Mouse (Mus musculus): Measurements from ENCODE around the gene Ttc25. TPM values are rescaled to one million over a fixed set of nuclear protein-coding genes. Genes with fewer than 3 reads are reported as not detected.
A peak's percentile ranks its signal among the peaks of the same experiment; 100 is the strongest.

Gene Ttc25
- polyA plus RNA-seq (2015; fragmentation: Nextera tagmentation; extraction: Ambion mirVana) = 0.07 and 0.14 TPM in 2 replicates

DNA sequence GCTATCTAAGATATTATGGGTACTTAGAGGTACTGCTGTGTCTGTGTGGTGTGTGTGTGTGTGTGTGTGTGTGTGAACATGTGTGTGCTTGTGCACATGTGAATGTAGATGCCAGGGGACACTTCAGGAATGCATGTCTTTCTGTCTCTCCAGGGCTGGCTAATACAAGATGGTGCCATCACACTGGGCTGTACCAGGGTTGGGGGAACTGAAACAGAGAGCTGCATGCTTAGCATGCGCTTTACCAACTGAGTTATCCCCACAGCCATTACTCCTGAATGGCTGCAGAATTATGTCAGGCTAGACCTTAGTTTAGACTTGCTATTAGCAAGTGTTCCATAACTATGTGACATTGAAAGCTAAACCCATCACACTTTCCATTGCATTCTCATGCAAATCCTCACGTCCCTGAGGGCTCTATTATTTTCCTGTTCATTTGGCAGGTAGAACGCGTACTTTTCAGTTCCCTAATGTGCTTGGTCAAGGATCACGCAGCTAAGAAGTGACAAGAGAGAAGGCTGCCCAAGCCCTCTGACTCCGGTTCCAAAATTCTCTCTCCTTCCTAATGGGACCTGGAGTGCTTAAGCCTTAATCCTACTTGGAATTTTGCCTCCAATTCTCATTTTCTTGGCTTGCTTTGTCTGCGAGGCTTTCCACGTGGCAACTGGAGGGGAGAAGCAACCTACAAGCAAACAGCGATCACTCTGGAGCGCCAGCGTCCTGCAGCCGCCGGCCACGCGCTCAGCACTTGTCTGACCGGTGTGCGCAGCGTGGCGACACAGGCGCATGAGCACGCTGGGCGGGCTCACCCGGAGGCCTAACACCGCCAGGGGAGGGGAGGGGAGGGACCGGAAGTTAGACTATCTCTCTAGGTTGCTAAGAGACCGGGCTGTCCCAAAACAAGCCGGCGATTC is at the start of gene Ttc25:
Ttc25 (plus strand) TSS at position 776 of the 914 bp plus-strand sequence.
- Histone ChIP-seq H3K9me3 (replicated peaks) (no peaks in the 10 kb centered on the region), H3K27me3 (no peaks in the 10 kb centered on the region), H3K36me3 (replicated peaks) (no peaks in the 10 kb centered on the region), H3K4me1 (replicated peaks) (peaks cover 29% of the 10 kb centered on the region), H3K27ac (replicated peaks) (peak within 1 kb of the TSS; percentile 39), H3K4me3 (replicated peaks) (peak within 1 kb of the TSS; percentile 61), H3K9ac (peak within 1 kb of the TSS; percentile 37; the same call in 1 of the 2 replicates), H3K4me2 (peak within 1 kb of the TSS; percentile 82)
- ATAC-seq (ENCODE audit: insufficient read depth) = peak; percentile 93
- 5% methylated on average over 28 of the region's 28 CpGs for WGBS (ENCODE audit: insufficient replicate concordance)

DNA sequence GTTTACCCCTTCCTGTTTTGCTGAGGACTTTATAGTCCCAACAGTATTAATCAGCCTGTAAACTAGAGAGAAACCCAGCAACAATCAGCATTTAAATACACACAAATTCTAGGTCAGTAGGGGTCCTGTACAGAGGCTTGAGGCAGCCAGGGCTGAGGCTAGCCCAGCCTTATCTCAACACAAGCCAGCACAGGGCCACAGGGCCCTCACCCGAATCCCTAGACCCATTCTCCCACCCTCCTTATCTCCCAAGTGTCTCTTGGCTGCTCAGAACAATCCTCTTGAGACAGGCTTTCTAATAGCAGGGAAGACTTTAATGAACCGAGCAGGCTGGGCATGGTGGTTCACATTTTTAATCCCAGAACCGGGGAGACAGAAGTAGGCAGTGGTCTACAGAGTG is 45.2 kb upstream of the Ttc25 start:
- H3K4me3 ChIP-seq (replicated peaks) = no peak overlapping the region
- H3K9ac ChIP-seq = no peak overlapping the region
- ATAC-seq (ENCODE audit: insufficient read depth) = no peak
- no peak overlapping the region for H3K27ac ChIP-seq (replicated peaks)
- H3K4me1 ChIP-seq (replicated peaks) = peaks cover 18% of the 10 kb centered on the region
- peaks cover 93% of the 10 kb centered on the region for H3K36me3 ChIP-seq (replicated peaks)
- H3K4me2 ChIP-seq = no peak overlapping the region
- WGBS (ENCODE audit: insufficient replicate concordance) = 42% methylated on average over 3 of the region's 3 CpGs
- H3K27me3 ChIP-seq = no peaks in the 10 kb centered on the region
- no peaks in the 10 kb centered on the region for H3K9me3 ChIP-seq (replicated peaks)

DNA sequence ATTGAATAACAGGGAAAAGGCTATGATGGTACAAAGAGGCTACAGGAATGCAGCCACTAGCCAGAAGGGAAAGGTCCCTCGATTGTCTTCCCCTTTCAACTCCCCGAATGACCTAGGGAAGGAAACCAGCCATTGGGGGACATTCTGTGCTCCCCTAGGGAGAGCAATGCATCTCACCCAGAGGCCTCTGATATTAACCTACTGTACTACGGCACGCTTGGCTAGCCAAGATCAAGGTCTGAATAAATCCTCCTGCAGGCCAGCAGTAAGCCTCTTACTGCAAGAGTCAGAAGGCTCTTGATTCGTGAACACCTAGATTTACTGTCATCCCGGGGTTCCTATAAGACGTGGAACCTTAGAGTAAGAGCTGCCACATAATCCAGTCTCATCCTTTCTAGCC is 44.8 kb upstream of the Ttc25 start:
- peaks cover 93% of the 10 kb centered on the region for H3K36me3 ChIP-seq (replicated peaks)

DNA sequence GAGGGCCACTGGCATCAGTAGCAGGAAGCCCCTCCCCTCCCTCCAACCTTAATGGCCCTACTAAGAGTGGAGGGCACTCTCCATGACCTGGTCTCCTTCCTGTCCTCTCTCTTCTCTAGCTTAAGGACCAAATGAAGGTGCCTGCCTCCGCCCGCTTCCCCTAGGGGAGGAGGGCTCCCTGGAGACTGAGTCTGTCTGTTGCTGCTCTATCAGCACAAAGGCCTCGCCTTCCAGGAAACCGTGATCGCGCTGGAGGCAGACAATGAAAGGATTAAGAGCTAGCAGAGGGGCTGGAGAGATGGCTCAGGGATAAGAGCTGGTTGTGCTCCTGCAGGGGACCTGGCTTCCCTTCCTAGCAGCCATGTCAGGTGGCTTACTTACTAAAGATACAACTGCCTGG is 44.1 kb upstream of the Ttc25 start:
- no peak for ATAC-seq (ENCODE audit: insufficient read depth)
- no peaks in the 10 kb centered on the region for H3K9me3 ChIP-seq (replicated peaks)
- H3K4me1 ChIP-seq (replicated peaks) = peaks cover 22% of the 10 kb centered on the region
- no peak overlapping the region for H3K27ac ChIP-seq (replicated peaks)
- no peak overlapping the region for H3K9ac ChIP-seq
- no peak overlapping the region for H3K4me3 ChIP-seq (replicated peaks)
- H3K4me2 ChIP-seq = no peak overlapping the region
- H3K27me3 ChIP-seq = no peaks in the 10 kb centered on the region
- peaks cover 92% of the 10 kb centered on the region for H3K36me3 ChIP-seq (replicated peaks)
- 31% methylated on average over 6 of the region's 6 CpGs for WGBS (ENCODE audit: insufficient replicate concordance)

More for the DNA sequence above, 44.8 kb upstream of the Ttc25 start:
- H3K9me3 ChIP-seq (replicated peaks) = no peaks in the 10 kb centered on the region
- H3K27ac ChIP-seq (replicated peaks) = no peak overlapping the region
- ATAC-seq (ENCODE audit: insufficient read depth) = no peak
- no peak overlapping the region for H3K4me2 ChIP-seq
- H3K4me1 ChIP-seq (replicated peaks) = peaks cover 22% of the 10 kb centered on the region
- 77% methylated on average over 7 of the region's 7 CpGs for WGBS (ENCODE audit: insufficient replicate concordance)
- no peak overlapping the region for H3K9ac ChIP-seq
- no peak overlapping the region for H3K4me3 ChIP-seq (replicated peaks)
- no peaks in the 10 kb centered on the region for H3K27me3 ChIP-seq

DNA sequence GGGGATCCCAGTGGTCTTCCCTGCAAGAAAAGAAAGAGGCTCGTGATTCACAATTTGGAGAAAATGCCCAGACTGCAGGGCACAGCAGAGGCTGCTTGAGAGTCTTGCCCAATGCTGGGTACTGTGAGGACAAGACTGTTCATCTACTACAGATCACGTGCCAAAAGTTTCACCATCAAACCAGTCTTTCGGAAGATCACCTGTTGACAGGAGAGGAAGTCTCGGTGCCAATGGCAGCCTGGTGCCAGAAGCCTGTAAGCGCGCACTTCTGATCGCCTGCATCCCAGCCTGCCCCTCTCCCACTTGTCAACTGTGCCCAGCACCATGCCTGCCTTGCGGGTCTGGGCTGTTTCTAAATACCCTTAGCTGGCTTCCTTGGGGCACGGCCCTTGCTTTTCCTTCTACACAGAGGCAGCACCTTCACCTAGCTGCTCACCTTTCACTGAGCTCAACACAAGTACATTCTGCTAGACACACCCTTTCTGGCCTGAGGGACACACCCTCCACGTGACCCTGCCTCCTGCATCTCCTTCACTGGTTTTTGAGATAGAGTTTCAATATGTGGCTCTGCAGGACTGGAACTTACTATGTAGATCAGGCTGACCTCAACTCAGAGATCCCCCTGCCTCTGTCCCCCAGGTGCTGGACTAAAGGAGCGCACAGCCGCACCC is 40.3 kb upstream of the Ttc25 start:
- no peak for ATAC-seq (ENCODE audit: insufficient read depth)
- Histone ChIP-seq H3K27ac (replicated peaks) (no peak overlapping the region), H3K4me1 (replicated peaks) (peaks cover 22% of the 10 kb centered on the region), H3K4me2 (no peak overlapping the region), H3K9me3 (replicated peaks) (no peaks in the 10 kb centered on the region), H3K4me3 (replicated peaks) (no peak overlapping the region), H3K9ac (no peak overlapping the region), H3K36me3 (replicated peaks) (peaks cover 82% of the 10 kb centered on the region), H3K27me3 (no peaks in the 10 kb centered on the region)
- 82% methylated on average over 12 of the region's 12 CpGs for WGBS (ENCODE audit: insufficient replicate concordance)

DNA sequence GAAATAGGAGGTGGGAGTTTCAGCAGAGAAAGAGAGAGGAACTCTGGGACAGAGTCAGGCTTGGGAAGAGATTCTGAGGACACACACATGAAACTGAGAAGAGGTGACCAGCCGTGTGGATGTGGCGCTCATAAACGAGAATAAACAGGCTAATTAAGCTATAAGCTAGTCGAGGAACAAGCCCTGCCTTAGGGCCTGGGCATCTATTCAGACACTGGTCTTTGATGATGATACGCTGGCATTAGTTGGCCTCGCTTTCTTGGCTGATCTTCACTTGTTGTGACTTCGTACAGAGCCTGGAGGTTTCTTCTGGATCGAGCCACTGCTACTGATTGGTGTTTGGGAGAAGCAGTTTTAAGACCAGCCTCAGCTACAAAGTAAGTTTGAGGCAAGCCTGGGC is 39.4 kb upstream of the Ttc25 start:
- peaks cover 82% of the 10 kb centered on the region for H3K36me3 ChIP-seq (replicated peaks)
- H3K27ac ChIP-seq (replicated peaks) = no peak overlapping the region
- no peaks in the 10 kb centered on the region for H3K9me3 ChIP-seq (replicated peaks)
- 78% methylated on average over 8 of the region's 8 CpGs for WGBS (ENCODE audit: insufficient replicate concordance)
- H3K27me3 ChIP-seq = no peaks in the 10 kb centered on the region
- ATAC-seq (ENCODE audit: insufficient read depth) = no peak
- H3K4me1 ChIP-seq (replicated peaks) = peaks cover 14% of the 10 kb centered on the region
- H3K4me2 ChIP-seq = no peak overlapping the region
- no peak overlapping the region for H3K4me3 ChIP-seq (replicated peaks)
- no peak overlapping the region for H3K9ac ChIP-seq

DNA sequence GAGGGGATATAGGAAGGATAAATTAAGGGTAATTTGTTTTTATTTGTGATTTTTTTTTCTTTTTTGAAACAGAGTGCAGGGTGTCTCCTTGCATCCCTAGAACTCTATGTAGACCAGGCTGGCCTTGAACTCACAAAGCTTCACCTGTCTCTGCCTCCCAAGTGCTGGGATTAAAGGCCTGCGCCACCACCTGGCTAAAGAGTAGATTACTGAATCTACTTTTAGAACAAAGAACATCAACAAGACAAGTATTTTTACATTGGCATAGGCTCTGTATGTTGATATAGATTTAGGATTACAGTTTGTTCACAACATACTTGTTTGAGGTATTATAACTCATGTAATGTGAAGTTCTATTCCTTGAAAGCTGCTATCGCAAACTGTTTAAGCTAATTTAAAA is 34.9 kb upstream of the Ttc25 start:
- Histone ChIP-seq H3K27me3 (no peaks in the 10 kb centered on the region), H3K4me2 (no peak overlapping the region), H3K9me3 (replicated peaks) (no peaks in the 10 kb centered on the region), H3K4me1 (replicated peaks) (0 out of 2 replicates have a peak, but pooled peaks cover under 1% of the 10 kb centered on the region), H3K9ac (no peak overlapping the region), H3K4me3 (replicated peaks) (no peak overlapping the region), H3K36me3 (replicated peaks) (peaks cover 81% of the 10 kb centered on the region), H3K27ac (replicated peaks) (no peak overlapping the region)
- WGBS (ENCODE audit: insufficient replicate concordance) = 89% methylated on average over 2 of the region's 2 CpGs
- ATAC-seq (ENCODE audit: insufficient read depth) = no peak

DNA sequence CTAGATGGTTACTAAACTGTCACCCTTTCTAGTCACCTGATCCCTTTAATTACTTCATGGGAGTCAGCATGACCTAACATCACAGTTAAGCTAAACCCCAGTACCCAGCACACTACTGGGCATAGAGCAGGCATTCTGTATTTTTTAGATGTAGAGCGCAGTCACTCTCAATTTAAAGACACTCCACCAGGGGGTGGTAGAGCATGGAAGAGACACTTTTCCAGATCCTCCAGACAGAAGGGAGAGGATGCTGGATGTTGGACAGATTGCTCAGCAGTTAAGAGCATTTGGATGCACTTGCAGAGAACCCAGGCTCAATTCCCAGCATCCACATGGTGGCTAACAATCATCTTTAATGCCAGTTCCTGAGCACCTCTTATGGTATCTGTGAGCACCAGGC is 33.0 kb upstream of the Ttc25 start:
- H3K27ac ChIP-seq (replicated peaks) = no peak overlapping the region
- 83% methylated on average over 1 of the region's 1 CpGs for WGBS (ENCODE audit: insufficient replicate concordance)
- no peak overlapping the region for H3K4me2 ChIP-seq
- no peak overlapping the region for H3K4me3 ChIP-seq (replicated peaks)
- H3K9ac ChIP-seq = no peak overlapping the region
- ATAC-seq (ENCODE audit: insufficient read depth) = no peak
- H3K4me1 ChIP-seq (replicated peaks) = no peaks in the 10 kb centered on the region
- no peaks in the 10 kb centered on the region for H3K9me3 ChIP-seq (replicated peaks)
- H3K36me3 ChIP-seq (replicated peaks) = peaks cover 85% of the 10 kb centered on the region
- no peaks in the 10 kb centered on the region for H3K27me3 ChIP-seq

DNA sequence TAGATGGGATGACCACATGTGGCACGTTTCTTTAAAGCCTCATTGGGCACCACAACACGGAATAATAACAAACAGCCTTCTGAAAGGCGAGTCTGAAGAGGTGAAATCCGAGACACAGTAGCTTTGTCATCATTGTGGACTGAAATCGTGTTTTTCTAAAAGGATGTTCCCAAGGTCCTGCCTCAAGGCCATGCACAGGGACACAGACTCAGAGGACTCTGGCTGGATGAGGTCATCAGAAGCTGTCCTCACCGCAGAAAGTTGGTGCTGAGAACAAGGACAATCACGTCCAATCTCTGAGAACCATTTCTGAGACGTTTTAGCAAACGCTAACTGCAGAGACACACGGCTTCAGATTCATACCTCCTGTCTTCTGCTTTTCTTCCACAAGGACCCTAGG is 31.7 kb upstream of the Ttc25 start:
- 70% methylated on average over 10 of the region's 10 CpGs for WGBS (ENCODE audit: insufficient replicate concordance)
- H3K4me3 ChIP-seq (replicated peaks) = no peak overlapping the region
- H3K4me2 ChIP-seq = no peak overlapping the region
- ATAC-seq (ENCODE audit: insufficient read depth) = no peak
- H3K9me3 ChIP-seq (replicated peaks) = no peaks in the 10 kb centered on the region
- no peaks in the 10 kb centered on the region for H3K27me3 ChIP-seq
- no peaks in the 10 kb centered on the region for H3K4me1 ChIP-seq (replicated peaks)
- H3K27ac ChIP-seq (replicated peaks) = no peak overlapping the region
- no peak overlapping the region for H3K9ac ChIP-seq
- H3K36me3 ChIP-seq (replicated peaks) = peaks cover 86% of the 10 kb centered on the region

DNA sequence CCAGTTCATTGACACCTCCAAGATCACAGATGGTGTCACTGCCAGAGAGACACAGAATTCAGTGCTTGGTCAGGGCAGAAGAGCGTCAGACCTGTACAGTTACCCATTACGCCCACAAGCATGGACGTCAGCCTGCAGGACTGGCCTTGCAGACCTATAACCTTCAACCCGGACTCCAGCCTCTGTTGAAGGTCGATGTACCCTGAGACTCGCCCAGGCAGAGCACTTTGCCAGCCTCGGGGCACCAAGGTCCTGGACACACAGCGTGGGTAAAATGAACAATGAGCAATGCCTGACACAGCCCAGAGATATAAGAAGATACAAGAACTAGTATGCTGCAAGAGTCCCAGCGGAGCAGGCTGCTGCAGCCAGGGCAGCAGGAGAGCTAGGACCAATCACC is 30.3 kb upstream of the Ttc25 start:
- H3K4me3 ChIP-seq (replicated peaks) = no peak overlapping the region
- no peak for ATAC-seq (ENCODE audit: insufficient read depth)
- peaks cover 7% of the 10 kb centered on the region; the same call in 1 of the 2 replicates for H3K4me1 ChIP-seq (replicated peaks)
- 81% methylated on average over 9 of the region's 9 CpGs for WGBS (ENCODE audit: insufficient replicate concordance)
- no peaks in the 10 kb centered on the region for H3K27me3 ChIP-seq
- H3K27ac ChIP-seq (replicated peaks) = no peak overlapping the region
- H3K4me2 ChIP-seq = no peak overlapping the region
- no peaks in the 10 kb centered on the region for H3K9me3 ChIP-seq (replicated peaks)
- H3K36me3 ChIP-seq (replicated peaks) = peaks cover 94% of the 10 kb centered on the region
- no peak overlapping the region for H3K9ac ChIP-seq

DNA sequence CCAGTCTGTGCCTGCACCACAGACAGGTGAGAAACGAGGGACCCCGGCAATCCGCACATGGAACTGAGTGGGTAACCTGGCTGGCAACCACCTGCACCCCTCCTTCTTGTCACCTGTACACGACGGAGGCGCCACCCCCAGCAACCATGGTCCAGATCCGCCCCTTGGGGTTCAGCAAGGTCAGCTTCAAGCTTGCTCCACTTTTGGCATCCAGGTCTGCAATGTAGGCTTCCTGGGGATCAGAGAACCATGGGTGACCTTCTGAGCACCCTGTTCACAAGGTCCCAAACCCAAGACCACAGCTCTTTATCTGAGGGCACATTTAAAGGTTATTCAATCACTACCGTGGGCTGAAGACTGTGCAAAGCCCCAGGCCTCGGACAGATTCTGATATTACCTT is 29.6 kb upstream of the Ttc25 start:
- peaks cover 96% of the 10 kb centered on the region for H3K36me3 ChIP-seq (replicated peaks)

More for the DNA sequence above, 29.6 kb upstream of the Ttc25 start:
- Histone ChIP-seq H3K4me3 (replicated peaks) (no peak overlapping the region), H3K9me3 (replicated peaks) (no peaks in the 10 kb centered on the region), H3K27ac (replicated peaks) (no peak overlapping the region), H3K4me2 (no peak overlapping the region), H3K9ac (no peak overlapping the region), H3K4me1 (replicated peaks) (peaks cover 7% of the 10 kb centered on the region; the same call in 1 of the 2 replicates), H3K27me3 (no peaks in the 10 kb centered on the region)
- ATAC-seq (ENCODE audit: insufficient read depth) = no peak
- WGBS (ENCODE audit: insufficient replicate concordance) = 84% methylated on average over 9 of the region's 9 CpGs

All from liver, embryonic 15.5 days (tissue).